Mouse (Mus musculus) bone marrow, adult 2 months (tissue): Measurements from ENCODE around the gene Mab21l3.

Experiments
- CTCF ChIP-seq: fragments of 200-500 bp; IDR thresholded peaks from 2 replicates; pipeline ENCODE4 v1.5.1; 2011; ENCODE audit warnings: low read length, control low read depth; ENCODE audit not compliant: control insufficient read depth, insufficient read depth
- POLR2A ChIP-seq: fragments of 200-500 bp; IDR thresholded peaks from 2 replicates; pipeline ENCODE4 v1.6.1; 2011; ENCODE audit warnings: low read depth, mild to moderate bottlenecking, control low read depth, low read length, borderline replicate concordance; ENCODE audit not compliant: control insufficient read depth

DNA sequence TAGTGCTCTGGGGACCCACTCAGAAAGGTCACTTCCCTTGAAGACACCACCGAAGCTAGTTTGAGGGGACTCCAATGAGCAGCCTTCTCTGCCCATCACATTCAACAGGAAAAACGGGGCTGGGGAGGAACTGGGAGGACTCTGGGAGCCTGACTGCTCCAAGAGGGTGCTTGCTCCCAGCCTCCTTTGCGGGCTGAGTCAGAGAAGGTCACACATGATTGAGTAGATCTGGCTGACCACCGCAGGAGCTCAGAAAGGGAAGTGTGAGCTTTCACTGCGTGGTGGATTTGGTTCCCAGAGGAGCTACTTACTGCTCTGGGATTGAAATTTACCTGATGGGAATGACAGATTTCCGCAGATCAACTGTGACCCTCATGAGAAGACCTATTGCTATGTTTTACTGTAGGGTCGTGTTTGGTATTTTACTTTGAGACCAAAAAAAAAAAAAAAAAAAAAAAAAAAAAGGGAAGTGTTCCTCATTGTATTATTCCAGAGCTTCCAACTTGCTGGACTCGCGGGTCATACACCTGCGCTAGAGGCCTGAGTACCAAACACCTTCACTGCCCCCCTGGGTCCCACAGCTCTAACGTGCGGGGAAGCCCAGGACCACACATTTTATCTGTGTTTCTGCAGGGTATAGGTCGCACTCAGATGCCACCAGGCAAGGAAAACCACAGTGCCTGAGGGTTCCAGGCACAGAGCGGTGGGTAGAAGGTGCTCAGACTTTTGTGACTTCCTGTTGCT is 48.7 kb downstream of the Mab21l3 start:
- no peak for TF ChIP-seq POLR2A
- TF ChIP-seq CTCF: no peak
